Mouse (Mus musculus): ENCODE measurements around the gene Hoxa3. TPM values are rescaled to one million over a fixed set of nuclear protein-coding genes. Genes with fewer than 3 reads are reported as not detected.

The Hoxa3 gene
- polyA plus RNA-seq, 1 experiment from 2014 or later: 21.1 TPM

DNA sequence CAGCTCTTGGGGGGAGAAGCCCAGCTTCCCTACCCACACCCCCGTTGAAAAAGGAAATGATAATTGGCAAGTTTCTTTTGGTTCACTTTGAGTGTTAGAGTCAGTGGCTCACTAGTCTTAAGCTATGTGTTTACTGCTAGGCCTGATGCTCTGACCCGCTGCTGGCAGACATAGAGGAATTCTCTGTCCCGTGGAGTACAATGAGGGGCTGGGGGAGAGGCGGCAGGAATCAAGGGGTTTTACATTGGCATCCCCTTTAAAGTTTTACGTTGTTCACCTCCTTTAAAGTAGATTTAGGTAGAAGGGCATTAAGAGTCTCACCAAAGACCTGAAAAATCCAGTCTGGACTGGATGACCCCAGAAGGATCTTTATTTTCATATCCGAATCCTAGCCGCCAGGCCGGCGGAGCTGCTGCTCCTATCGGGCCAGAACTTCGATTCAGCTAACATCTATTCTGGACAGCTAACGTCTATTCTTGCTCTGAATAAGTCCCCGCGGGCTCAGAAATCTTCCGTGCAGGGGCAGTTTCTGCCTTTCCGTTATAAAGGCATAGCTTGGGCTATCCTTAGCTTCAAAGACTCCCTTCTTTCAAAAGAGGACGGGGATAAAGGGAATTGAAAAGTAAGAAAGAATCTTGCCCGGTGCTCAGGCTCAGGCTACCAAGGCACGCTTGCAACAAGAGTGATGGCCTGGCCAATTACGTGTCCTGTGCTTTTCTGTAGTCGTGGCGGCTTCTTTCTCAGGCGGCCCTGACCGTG is 39.1 kb upstream of the Hoxa3 start:
- Histone ChIP-seq H3K4me2 (replicated peaks) (peak overlapping the region; percentile 50), H3K36me3 (no peaks in the 10 kb centered on the region), H3K9me3 (no peaks in the 10 kb centered on the region), H3K27me3 (replicated peaks) (peaks cover 88% of the 10 kb centered on the region), H3K4me3 (peak overlapping the region; percentile 15), H3K27ac (no peak overlapping the region), H3K4me1 (no peaks in the 10 kb centered on the region; the same call in 1 of the 2 replicates), H3K9ac (no peak overlapping the region; the same call in 1 of the 2 replicates)
- WGBS: 2% methylated on average over 24 of the region's 24 CpGs
- no peak for ATAC-seq (ENCODE audit: low FRiP score, low read depth)

DNA sequence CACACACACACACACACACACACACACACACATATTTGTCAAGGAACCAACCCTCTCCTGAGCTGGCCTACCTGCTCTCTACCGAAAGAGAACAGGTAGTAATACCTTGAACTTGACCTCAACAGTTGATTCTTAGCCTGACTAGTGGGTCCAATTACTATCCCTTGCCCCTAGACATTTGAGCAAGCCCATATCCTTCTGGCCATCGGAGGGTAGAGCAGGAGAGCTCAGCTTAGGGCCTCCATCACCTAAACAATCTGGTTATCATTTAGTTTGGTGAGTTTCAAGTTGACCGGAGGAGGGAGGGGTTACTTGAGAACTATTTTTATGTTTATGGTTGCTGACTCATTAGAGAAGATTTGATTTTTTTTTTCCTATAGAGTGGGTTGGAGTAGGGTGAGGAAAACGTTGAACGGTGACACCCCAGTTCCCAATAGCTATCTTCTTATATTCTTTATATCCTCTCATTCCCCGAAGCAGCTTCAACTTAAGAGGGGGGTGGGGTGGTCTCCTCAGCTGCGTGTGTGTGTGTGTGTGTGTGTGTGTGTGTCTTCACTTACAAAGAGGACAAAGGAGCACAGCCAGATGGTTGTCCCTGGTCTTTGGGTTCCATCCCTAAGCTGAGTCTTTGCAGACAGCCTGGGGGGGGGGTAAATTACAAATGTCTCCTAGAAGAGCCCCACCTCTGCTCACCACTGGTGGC is 38.2 kb upstream of the Hoxa3 start:
- Histone ChIP-seq H3K27ac (no peak overlapping the region), H3K4me1 (no peaks in the 10 kb centered on the region; the same call in 1 of the 2 replicates), H3K9ac (no peak overlapping the region), H3K36me3 (no peaks in the 10 kb centered on the region), H3K4me2 (replicated peaks) (peak overlapping the region; percentile 50), H3K9me3 (no peaks in the 10 kb centered on the region), H3K4me3 (peak overlapping the region; percentile 15; the same call in 1 of the 2 replicates), H3K27me3 (replicated peaks) (peaks cover 91% of the 10 kb centered on the region)
- ATAC-seq (ENCODE audit: low FRiP score, low read depth): no peak
- 6% methylated on average over 7 of the region's 7 CpGs for WGBS

DNA sequence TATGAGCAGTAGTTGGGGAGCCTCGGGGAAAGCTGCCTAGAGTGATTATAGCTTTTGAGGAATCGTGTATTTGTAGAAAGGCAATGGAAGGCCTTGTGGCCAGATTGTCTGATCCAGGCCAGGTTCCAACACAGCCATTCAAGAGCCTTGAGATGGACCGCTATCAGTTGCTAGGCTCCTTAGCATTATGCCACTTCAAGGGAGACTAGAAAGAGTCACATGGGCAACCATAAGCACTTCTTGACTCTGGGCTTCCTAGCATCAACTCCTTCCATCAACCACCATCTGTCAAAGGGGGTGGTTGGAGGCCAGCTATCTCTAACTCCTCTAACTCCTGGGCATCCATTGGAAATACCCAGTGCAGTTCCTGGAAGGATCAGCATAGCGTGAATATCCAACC is 36.7 kb upstream of the Hoxa3 start:
- Histone ChIP-seq H3K4me3 (no peak overlapping the region), H3K9ac (peak overlapping the region; percentile 43), H3K9me3 (no peaks in the 10 kb centered on the region), H3K36me3 (no peaks in the 10 kb centered on the region), H3K4me2 (replicated peaks) (peak overlapping the region; percentile 50), H3K27ac (no peak overlapping the region), H3K4me1 (no peaks in the 10 kb centered on the region; the same call in 1 of the 2 replicates), H3K27me3 (replicated peaks) (peaks cover 90% of the 10 kb centered on the region)
- ATAC-seq (ENCODE audit: low FRiP score, low read depth): no peak
- 6% methylated on average over 4 of the region's 4 CpGs for WGBS

DNA sequence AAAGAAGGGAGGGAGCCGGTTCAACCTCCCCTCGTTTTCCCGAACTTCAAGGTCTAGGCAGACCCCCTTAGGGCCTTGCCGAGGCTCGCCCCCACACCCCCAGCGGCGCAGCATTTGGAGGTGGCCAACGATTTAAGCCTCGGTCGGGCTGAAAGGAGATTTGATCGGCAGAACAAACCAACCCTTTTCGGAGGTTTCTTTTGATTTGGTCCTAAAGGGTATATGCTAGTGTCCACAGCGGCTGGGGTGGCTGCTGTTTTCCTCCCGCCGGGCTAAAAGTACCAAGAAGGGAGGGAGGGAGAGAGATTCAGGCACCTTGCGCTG is 36.2 kb upstream of the Hoxa3 start:
- Histone ChIP-seq H3K27ac (no peak overlapping the region), H3K27me3 (replicated peaks) (peaks cover 92% of the 10 kb centered on the region), H3K9me3 (no peaks in the 10 kb centered on the region), H3K4me2 (replicated peaks) (peak overlapping the region; percentile 50), H3K36me3 (no peaks in the 10 kb centered on the region), H3K4me3 (peak overlapping the region; percentile 18), H3K4me1 (no peaks in the 10 kb centered on the region; the same call in 1 of the 2 replicates), H3K9ac (peak overlapping the region; percentile 43)
- ATAC-seq (ENCODE audit: low FRiP score, low read depth): no peak
- under 1% methylated on average over 16 of the region's 16 CpGs for WGBS

DNA sequence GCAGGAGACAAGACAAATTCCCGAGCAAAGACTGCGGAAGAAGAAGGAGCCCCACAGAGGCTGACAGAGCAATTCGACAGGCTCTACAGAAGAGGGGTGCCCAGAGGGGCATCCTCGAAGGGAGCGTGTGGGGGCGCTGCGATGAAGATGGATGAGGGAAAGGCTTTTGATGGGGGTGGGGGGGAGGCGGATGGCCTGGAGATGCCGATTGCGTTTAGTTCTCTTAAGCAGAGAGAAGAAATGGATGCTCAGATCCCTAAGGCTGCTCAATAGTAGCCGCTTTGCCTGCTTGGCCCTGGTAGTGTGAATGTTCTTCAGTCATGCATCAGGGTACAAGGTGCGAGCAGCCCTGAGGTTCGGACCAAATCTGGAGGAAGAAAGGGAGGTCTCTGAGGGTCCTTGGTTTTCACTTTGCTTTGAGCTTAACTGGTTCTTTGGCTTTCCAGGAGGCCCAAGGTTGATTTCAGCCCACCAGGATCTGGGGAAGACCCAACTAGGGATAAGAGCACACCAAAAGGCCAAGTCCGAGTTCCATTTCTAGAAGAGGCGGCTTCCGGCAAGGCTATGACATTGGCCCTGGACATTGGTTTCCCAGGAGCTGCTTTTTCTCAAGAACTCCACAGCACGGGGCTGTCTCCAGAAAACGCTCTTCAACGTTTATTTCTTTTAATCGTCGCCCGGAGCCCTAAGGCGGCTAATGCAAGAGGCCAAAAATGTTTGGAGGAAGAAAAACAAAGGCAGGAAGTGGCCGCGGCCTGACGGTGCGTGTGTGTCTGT is 35.7 kb upstream of the Hoxa3 start:
- no peak for ATAC-seq (ENCODE audit: low FRiP score, low read depth)
- Histone ChIP-seq H3K27me3 (replicated peaks) (peaks cover 92% of the 10 kb centered on the region), H3K27ac (0 out of 2 replicates have a peak overlapping the region, but pooled peaks have one; percentile 50), H3K4me2 (replicated peaks) (peak overlapping the region; percentile 50), H3K9ac (peak overlapping the region; percentile 43), H3K9me3 (no peaks in the 10 kb centered on the region), H3K4me3 (peak overlapping the region; percentile 18), H3K36me3 (no peaks in the 10 kb centered on the region), H3K4me1 (no peaks in the 10 kb centered on the region; the same call in 1 of the 2 replicates)
- 2% methylated on average over 27 of the region's 27 CpGs for WGBS

DNA sequence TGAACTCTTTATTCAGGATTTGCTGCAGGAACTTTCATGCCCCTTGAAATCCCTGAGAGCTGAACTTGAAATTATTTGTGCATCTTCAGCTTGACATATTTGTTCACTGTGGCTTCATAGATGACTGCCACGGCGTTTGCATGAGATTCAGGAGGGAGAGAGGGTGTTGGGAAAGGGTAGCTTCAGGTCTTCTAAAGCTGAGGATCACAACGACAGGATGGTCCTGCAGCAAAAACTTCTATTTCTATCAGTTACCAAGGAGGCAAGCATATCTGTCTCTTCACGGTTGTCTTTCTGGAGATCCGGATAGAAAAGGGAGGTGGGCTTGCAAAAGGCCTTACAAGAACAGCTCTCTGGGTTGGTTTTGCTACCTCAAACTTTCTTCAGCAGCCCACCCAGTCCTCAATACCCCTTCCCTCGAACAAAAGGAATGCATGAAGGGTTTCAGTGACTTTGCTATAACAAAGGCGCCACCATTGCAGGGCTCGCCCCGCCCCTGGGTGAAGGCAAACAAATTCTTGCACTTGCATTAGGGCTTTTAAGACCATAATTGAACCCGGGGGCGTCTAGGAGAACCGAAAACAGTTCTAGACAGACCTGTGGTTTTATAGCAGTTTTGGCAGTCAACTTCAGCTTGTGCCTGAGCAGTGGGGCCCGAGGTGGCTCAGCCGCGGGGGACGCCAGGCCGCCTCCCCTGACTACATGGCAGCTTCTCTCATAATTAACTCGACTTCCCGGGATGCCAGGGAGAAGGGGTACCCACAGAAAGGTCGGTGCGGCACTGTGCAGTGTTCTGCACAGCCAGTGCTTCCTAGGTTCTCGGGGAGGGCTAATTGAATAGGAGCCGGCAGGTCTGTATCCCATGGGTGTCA is 34.9 kb upstream of the Hoxa3 start:
- H3K9me3 ChIP-seq: no peaks in the 10 kb centered on the region
- H3K36me3 ChIP-seq: no peaks in the 10 kb centered on the region
- H3K4me2 ChIP-seq (replicated peaks): peak overlapping the region; percentile 50
- WGBS: under 1% methylated on average over 23 of the region's 23 CpGs
- H3K27ac ChIP-seq: peak overlapping the region; percentile 50; the same call in 1 of the 2 replicates
- peaks cover 92% of the 10 kb centered on the region for H3K27me3 ChIP-seq (replicated peaks)
- peak overlapping the region; percentile 18 for H3K4me3 ChIP-seq
- 0 out of 2 replicates have a peak, but pooled peaks have one; percentile 3 for ATAC-seq (ENCODE audit: low FRiP score, low read depth)
- no peaks in the 10 kb centered on the region; the same call in 1 of the 2 replicates for H3K4me1 ChIP-seq
- peak overlapping the region; percentile 41 for H3K9ac ChIP-seq

DNA sequence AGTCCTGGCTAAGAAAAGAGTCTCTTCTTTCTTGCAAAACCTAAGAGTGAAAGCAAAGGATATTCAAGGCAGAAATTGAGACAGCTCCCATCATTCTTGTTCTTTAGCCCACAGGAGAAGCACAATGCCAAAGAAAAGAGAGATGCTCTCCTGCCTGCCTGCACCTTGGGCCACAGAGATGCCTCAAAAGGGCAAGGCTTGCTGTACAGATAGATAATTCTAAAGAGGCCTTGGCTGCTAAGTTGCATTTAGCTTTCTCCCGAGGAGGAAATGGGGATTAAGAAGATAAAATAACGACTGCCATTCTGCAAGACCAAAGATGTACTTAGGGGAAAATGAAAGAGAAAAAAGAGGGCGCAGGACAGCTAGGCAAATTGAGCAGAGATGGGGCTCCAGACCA is 33.8 kb upstream of the Hoxa3 start:
- 5% methylated on average over 3 of the region's 3 CpGs for whole genome bisulfite sequencing
- H3K9ac ChIP-seq: peak overlapping the region; percentile 63
- no peak for ATAC-seq (ENCODE audit: low FRiP score, low read depth)
- peak overlapping the region; percentile 39 for H3K4me3 ChIP-seq
- peaks cover 91% of the 10 kb centered on the region for H3K27me3 ChIP-seq (replicated peaks)
- no peaks in the 10 kb centered on the region; the same call in 1 of the 2 replicates for H3K4me1 ChIP-seq
- H3K4me2 ChIP-seq (replicated peaks): peak overlapping the region; percentile 58
- no peaks in the 10 kb centered on the region for H3K36me3 ChIP-seq
- no peaks in the 10 kb centered on the region for H3K9me3 ChIP-seq
- H3K27ac ChIP-seq: no peak overlapping the region

DNA sequence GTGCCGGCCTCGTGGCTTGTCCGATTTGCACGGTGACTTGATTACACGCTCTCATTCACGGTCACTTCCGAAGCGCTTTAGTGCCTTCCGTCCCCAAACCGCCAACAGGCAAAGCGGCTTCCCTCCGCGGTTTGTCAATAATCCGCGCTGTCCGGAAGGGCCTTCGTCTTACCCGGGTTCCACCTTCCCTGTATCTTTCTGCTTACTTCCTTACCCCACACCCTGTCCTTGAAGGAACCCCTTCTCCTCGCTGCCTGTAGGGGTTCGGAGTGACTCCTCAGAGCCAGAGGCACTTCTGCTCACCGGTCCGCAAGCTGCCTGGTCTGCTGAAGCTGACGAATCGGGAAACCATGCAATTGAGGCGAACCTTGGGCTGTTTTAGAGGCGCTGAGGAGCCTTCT is 33.3 kb upstream of the Hoxa3 start:
- Histone ChIP-seq H3K36me3 (no peaks in the 10 kb centered on the region), H3K4me3 (peak overlapping the region; percentile 39), H3K9me3 (no peaks in the 10 kb centered on the region), H3K27ac (no peak overlapping the region), H3K4me2 (replicated peaks) (peak overlapping the region; percentile 58), H3K4me1 (no peaks in the 10 kb centered on the region; the same call in 1 of the 2 replicates), H3K27me3 (replicated peaks) (peaks cover 91% of the 10 kb centered on the region), H3K9ac (peak overlapping the region; percentile 63)
- under 1% methylated on average over 26 of the region's 26 CpGs for WGBS
- no peak for ATAC-seq (ENCODE audit: low FRiP score, low read depth)

DNA sequence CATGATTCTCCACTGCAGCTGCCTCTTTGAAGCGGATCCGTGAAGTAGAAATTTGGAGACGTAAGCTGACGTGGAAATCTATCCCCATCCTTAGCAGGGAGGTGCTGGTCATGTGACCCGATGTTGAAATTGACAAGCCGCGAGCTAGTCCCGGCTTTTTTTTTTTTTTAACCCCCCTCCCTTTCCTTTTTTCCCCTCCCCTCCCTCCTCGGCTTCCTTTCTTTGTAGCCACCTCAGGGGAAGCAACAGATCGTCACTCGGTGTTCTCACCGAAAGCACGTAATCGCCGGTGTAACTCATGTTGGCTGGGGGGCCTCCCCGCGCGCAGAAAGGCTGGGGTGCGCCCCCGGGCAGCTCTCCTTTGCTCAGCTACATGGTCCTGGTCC is 32.6 kb upstream of the Hoxa3 start, which contains the start of gene Hoxa11:
Gene Hoxa11, minus strand, starts transcription at position 54 of the 386 bp plus-strand sequence.
- Histone ChIP-seq H3K9me3 (no peaks in the 10 kb centered on the region), H3K4me3 (peak within 1 kb of the TSS; percentile 39), H3K4me2 (replicated peaks) (peak within 1 kb of the TSS; percentile 58), H3K36me3 (no peaks in the 10 kb centered on the region), H3K4me1 (peaks cover 6% of the 10 kb centered on the region; the same call in 1 of the 2 replicates), H3K27me3 (replicated peaks) (peaks cover 91% of the 10 kb centered on the region), H3K27ac (peak within 1 kb of the TSS; percentile 46; the same call in 1 of the 2 replicates), H3K9ac (peak within 1 kb of the TSS; percentile 64)
- no peak for ATAC-seq (ENCODE audit: low FRiP score, low read depth)
- under 1% methylated on average over 20 of the region's 20 CpGs for WGBS

DNA sequence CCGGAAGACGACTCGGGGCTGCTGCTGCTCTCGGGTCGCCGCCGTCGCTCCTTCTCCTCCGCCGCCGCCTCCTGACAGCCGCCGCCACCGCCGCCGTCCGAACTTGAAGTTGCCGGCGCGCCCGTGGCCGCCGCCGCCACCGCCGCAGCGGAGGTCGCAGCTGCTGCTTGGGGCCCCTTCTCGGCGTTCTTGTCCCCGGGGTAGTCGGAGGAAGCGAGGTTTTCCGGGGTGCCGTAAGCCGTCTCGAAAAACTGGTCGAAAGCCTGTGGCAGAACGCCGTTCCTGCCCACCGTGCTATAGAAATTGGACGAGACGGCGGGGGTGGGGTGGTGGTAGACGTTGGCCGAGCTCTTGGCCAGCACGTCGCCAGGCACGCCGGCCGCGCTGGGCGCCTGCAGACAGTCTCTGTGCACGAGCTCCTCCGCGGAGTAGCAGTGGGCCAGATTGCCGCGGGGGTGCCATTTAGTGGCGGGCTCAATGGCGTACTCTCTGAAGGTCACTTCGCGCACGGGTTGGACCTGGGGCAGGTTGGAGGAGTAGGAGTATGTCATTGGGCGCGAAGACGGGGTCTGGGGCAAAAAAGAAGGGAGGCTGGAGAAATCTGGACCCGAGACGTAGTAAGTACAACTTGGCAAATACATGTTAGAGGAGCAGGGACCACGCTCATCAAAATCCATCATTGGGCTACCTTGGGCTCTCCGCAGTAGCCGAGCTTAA is 32.1 kb upstream of the Hoxa3 start:
- WGBS: under 1% methylated on average over 71 of the region's 71 CpGs
- peak overlapping the region; percentile 46; the same call in 1 of the 2 replicates for H3K27ac ChIP-seq
- H3K4me3 ChIP-seq: peak overlapping the region; percentile 39
- H3K4me1 ChIP-seq: peaks cover 9% of the 10 kb centered on the region; the same call in 1 of the 2 replicates
- H3K9me3 ChIP-seq: no peaks in the 10 kb centered on the region
- peaks cover 88% of the 10 kb centered on the region for H3K27me3 ChIP-seq (replicated peaks)
- H3K9ac ChIP-seq: peak overlapping the region; percentile 64
- no peaks in the 10 kb centered on the region for H3K36me3 ChIP-seq
- H3K4me2 ChIP-seq (replicated peaks): peak overlapping the region; percentile 58
- no peak for ATAC-seq (ENCODE audit: low FRiP score, low read depth)
